Mouse (Mus musculus): ENCODE data around the gene Fgfr2. TPM values are rescaled to one million over a fixed set of nuclear protein-coding genes. Genes with fewer than 3 reads are reported as not detected.

The Fgfr2 gene
- total RNA-seq, 2 experiments from 2014 or later: 27.3 to 32.7 TPM

- intact Hi-C loops (cut with DNase I): no loop called here
- no peak for DNase-seq (ENCODE audit: low spot score in 2 of 2)
Measured at GRCm38 (mm10) chr7:130884161-130884560, 2239.0 kb downstream of the Fgfr2 start.

GRCm38 (mm10) chr7:130867256-130867655, 2255.9 kb downstream of the Fgfr2 start:
- intact Hi-C loops (cut with DNase I): no loop called here
- no peak for DNase-seq (ENCODE audit: low spot score in 2 of 2)

- intact Hi-C loops (cut with DNase I): no loop called here
Measured at GRCm38 (mm10) chr7:130866640-130867039, 2256.5 kb downstream of the Fgfr2 start.

GRCm38 (mm10) chr7:130865613-130866591, 2257.2 kb downstream of the Fgfr2 start, which contains the start of gene Plekha1:
Gene Plekha1 (plus strand): TSS chr7:130865756.
- peak; percentile 99 for DNase-seq (ENCODE audit: low spot score in 2 of 2)
- intact Hi-C loops (cut with DNase I): no loop called here

More at GRCm38 (mm10) chr7:130866640-130867039, 2256.5 kb downstream of the Fgfr2 start:
- no peak for DNase-seq (ENCODE audit: low spot score in 2 of 2)

- DNase-seq (ENCODE audit: low spot score in 2 of 2): no peak
- intact Hi-C loops (cut with DNase I): no loop called here
Measured at GRCm38 (mm10) chr7:130864711-130865110, 2258.4 kb downstream of the Fgfr2 start.

GRCm38 (mm10) chr7:130862501-130862900, 2260.6 kb downstream of the Fgfr2 start:
- intact Hi-C loops (cut with DNase I): no loop called here
- DNase-seq (ENCODE audit: low spot score in 2 of 2): no peak

- DNase-seq (ENCODE audit: low spot score in 2 of 2): no peak
- intact Hi-C loops (cut with DNase I): no loop called here
Measured at GRCm38 (mm10) chr7:130860721-130861142, 2262.4 kb downstream of the Fgfr2 start.

GRCm38 (mm10) chr7:130859926-130860325, 2263.2 kb downstream of the Fgfr2 start:
- no peak for DNase-seq (ENCODE audit: low spot score in 2 of 2)
- intact Hi-C loops (cut with DNase I): no loop called here

GRCm38 (mm10) chr7:130857973-130858372, 2265.2 kb downstream of the Fgfr2 start:
- intact Hi-C loops (cut with DNase I): no loop called here
- no peak for DNase-seq (ENCODE audit: low spot score in 2 of 2)

GRCm38 (mm10) chr7:130855681-130856080, 2267.5 kb downstream of the Fgfr2 start:
- no peak for DNase-seq (ENCODE audit: low spot score in 2 of 2)
- intact Hi-C loops (cut with DNase I): no loop called here

GRCm38 (mm10) chr7:130854684-130855292, 2268.4 kb downstream of the Fgfr2 start:
- DNase-seq (ENCODE audit: low spot score in 2 of 2): no peak
- intact Hi-C loops (cut with DNase I): no loop called here

GRCm38 (mm10) chr7:130847164-130847718, 2275.9 kb downstream of the Fgfr2 start:
- intact Hi-C loops (cut with DNase I): no loop called here
- DNase-seq (ENCODE audit: low spot score in 2 of 2): no peak

- intact Hi-C loops (cut with DNase I): no loop called here
- DNase-seq (ENCODE audit: low spot score in 2 of 2): no peak
Measured at GRCm38 (mm10) chr7:130839380-130840100, 2283.6 kb downstream of the Fgfr2 start.

- no peak for DNase-seq (ENCODE audit: low spot score in 2 of 2)
- intact Hi-C loops (cut with DNase I): no loop called here
Measured at GRCm38 (mm10) chr7:130838658-130839025, 2284.5 kb downstream of the Fgfr2 start.

- peak in 1 of 2 experiments; percentile 24 for DNase-seq (ENCODE audit: low spot score in 2 of 2)
- intact Hi-C loops (cut with DNase I): no loop called here
Measured at GRCm38 (mm10) chr7:130837941-130838657, 2285.1 kb downstream of the Fgfr2 start.

GRCm38 (mm10) chr7:130836066-130836465, 2287.1 kb downstream of the Fgfr2 start:
- intact Hi-C loops (cut with DNase I): no loop called here
- no peak for DNase-seq (ENCODE audit: low spot score in 2 of 2)

- intact Hi-C loops (cut with DNase I): no loop called here
Measured at GRCm38 (mm10) chr7:130834958-130835861, 2287.9 kb downstream of the Fgfr2 start.

GRCm38 (mm10) chr7:130834299-130834698, 2288.9 kb downstream of the Fgfr2 start:
- no peak for DNase-seq (ENCODE audit: low spot score in 2 of 2)
- intact Hi-C loops (cut with DNase I): no loop called here

More at GRCm38 (mm10) chr7:130834958-130835861, 2287.9 kb downstream of the Fgfr2 start:
- DNase-seq (ENCODE audit: low spot score in 2 of 2): no peak
